Mouse (Mus musculus): ENCODE results near the gene Mecom.

DNA sequence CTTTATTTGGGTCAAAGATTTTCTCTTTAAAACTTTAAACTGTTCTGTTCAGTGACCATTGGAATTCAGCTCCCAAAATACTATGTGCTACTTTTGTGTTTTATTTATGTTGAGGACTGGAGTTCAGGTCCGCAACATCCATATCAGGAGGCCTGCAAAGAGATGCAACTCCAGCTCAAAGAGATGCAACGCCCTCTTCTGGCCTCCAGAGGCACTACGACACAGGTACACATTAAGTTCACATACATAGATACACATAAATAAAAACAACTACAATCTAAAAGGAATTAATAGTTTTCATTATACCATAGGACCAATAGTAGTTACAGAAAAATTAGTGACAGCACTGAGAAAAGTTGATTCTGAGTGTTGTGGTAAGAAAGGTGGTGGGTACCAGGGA is 278.6 kb downstream of the Mecom start:
- TF ChIP-seq GATA1 (IDR thresholded peaks at IDR 0.05; ENCODE audit: borderline replicate concordance, low read length) (no peak), FLI1 (IDR thresholded peaks at IDR 0.05; ENCODE audit: low read length) (no peak)
